ENCODE assay signal across 15 mouse cellular contexts in the genomic region with DNA sequence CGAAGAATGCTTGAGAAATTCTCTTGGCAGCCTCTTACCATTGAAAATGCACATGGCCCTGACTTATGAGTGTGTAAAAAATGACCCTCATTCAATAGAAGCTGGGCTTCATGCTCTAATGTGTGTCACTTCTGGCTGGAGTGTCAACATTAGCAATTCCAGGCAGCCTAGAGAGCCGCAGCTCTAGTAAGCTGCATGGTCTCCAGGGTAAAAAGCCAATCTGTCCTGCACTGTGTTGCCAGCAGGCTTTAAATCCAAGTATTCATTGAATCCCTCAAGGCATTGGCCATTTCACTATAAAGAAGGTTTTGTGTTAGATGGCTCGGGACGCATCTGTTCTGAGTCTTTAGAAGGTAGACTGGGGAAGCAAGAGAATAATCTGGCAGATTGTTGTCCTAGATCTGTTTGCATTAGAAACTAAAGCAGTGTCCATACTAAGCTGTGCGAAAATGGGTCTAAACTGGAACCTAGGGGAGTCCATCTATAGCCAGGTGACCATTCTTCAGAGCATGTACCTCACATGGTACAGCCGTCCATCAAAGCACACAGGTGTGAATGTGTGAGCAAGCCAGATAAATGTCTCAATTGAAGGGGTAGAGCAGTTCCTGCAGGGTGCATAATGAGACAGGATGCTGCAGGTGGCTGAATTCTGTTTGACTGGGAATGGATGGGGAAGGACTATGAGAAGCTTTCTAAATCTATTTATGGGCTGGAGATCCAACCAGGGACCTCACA.
DNase-seq lines count a peak whose midpoint lies in the region; ATAC-seq and TF ChIP-seq lines count a peak whose summit lies in the region.
"Had no signal": no experiment of that assay in that cellular context is flagged by ENCODE, and none has a peak within 500 bp of the region (broad histone marks: within the 10 kb centered on the region; RNA-seq: fewer than 3 reads in every experiment).

No protein-coding gene starts in this region.

- no peak overlapping the region for H3K27ac ChIP-seq in lung, postnatal 0 days (ENCODE audit: low read length)
- peak overlapping the region; percentile 67 for H3K27ac ChIP-seq in midbrain, embryonic 12.5 days (replicated peaks)
- H3K27ac ChIP-seq in gastrocnemius, adult 2 months, result no peak overlapping the region
- H3K27ac ChIP-seq: heart, adult 2 months; liver, embryonic 13.5 days had no signal

- no peak overlapping the region for H3K9ac ChIP-seq in lung, postnatal 0 days (replicated peaks; ENCODE audit: low read depth)
- no peak overlapping the region for H3K9ac ChIP-seq in midbrain, embryonic 12.5 days (replicated peaks)
- H3K9ac ChIP-seq: liver, embryonic 13.5 days had no signal

- intact Hi-C loops in gastrocnemius, adult 2 months (cut with DNase I), result no loop called here

- no peaks in the 10 kb centered on the region; the same call in 1 of the 2 replicates for H3K4me1 ChIP-seq in lung, postnatal 0 days (ENCODE audit: insufficient read depth, low read depth, low read length)
- H3K4me1 ChIP-seq in midbrain, embryonic 12.5 days, result peaks cover 15% of the 10 kb centered on the region; the same call in 1 of the 2 replicates
- H3K4me1 ChIP-seq: liver, embryonic 13.5 days had no signal

- TF ChIP-seq EP300 in lung, postnatal 0 days (IDR thresholded peaks at IDR 0.05), result no peak

- no peak overlapping the region for H3K4me2 ChIP-seq in lung, postnatal 0 days (replicated peaks; ENCODE audit: low read depth, low read length)
- H3K4me2 ChIP-seq in midbrain, embryonic 12.5 days (replicated peaks), result no peak overlapping the region
- H3K4me2 ChIP-seq: liver, embryonic 13.5 days had no signal

- no peaks in the 10 kb centered on the region for H3K27me3 ChIP-seq in lung, postnatal 0 days (replicated peaks; ENCODE audit: insufficient read depth, low read length)
- H3K27me3 ChIP-seq in midbrain, embryonic 12.5 days, result no peaks in the 10 kb centered on the region
- H3K27me3 ChIP-seq: liver, embryonic 13.5 days had no signal

- H3K4me3 ChIP-seq in lung, postnatal 0 days (ENCODE audit: low read depth, low read length), result no peak overlapping the region
- no peak overlapping the region for H3K4me3 ChIP-seq in midbrain, embryonic 12.5 days
- H3K4me3 ChIP-seq in gastrocnemius, adult 2 months, result no peak overlapping the region
- H3K4me3 ChIP-seq: heart, adult 2 months; liver, embryonic 13.5 days had no signal

- DNase-seq in embryo, embryonic 11 days, result peak; percentile 41
- no peak for DNase-seq in embryo, embryonic 9.5 days (ENCODE audit: extremely low spot score)
- peak; percentile 19 for DNase-seq in lung, postnatal 0 days (ENCODE audit: low spot score)
- no peak for DNase-seq in lung, postnatal 4 days
- DNase-seq in retina, embryonic 14.5 days (ENCODE audit: low spot score), result peak; percentile 34
- no peak for DNase-seq in gastrocnemius, adult 2 months
- DNase-seq in yolk sac, embryonic 10.5 days (ENCODE audit: low spot score), result no peak
- DNase-seq: cerebellum, adult 18-20 months; heart, adult 2 months; heart, postnatal 10 days; kidney, adult 18-20 months; liver, embryonic 13.5 days; lung, postnatal 10 days; thymus, postnatal 25 days had no signal

- WGBS in lung, postnatal 0 days, result 63% methylated on average over 6 of the region's 6 CpGs
- WGBS in midbrain, embryonic 12.5 days, result 55% methylated on average over 6 of the region's 6 CpGs

- peak; percentile 47; the same call in 1 of the 2 replicates for ATAC-seq in lung, postnatal 0 days
- ATAC-seq in midbrain, embryonic 12.5 days (ENCODE audit: low FRiP score, low read depth), result peak; percentile 85

- TF ChIP-seq CTCF in lung, postnatal 0 days (IDR thresholded peaks at IDR 0.05), result no peak
- TF ChIP-seq CTCF in gastrocnemius, adult 2 months (IDR thresholded peaks at IDR 0.05), result no peak

- no peaks in the 10 kb centered on the region for H3K9me3 ChIP-seq in lung, postnatal 0 days (ENCODE audit: low read length)
- no peaks in the 10 kb centered on the region for H3K9me3 ChIP-seq in midbrain, embryonic 12.5 days
- H3K9me3 ChIP-seq: liver, embryonic 13.5 days had no signal

- H3K36me3 ChIP-seq in lung, postnatal 0 days (ENCODE audit: insufficient read depth, low read length), result no peaks in the 10 kb centered on the region
- H3K36me3 ChIP-seq in midbrain, embryonic 12.5 days, result no peaks in the 10 kb centered on the region
- H3K36me3 ChIP-seq: liver, embryonic 13.5 days had no signal

Comparison
In these comparisons a context has a peak if more than half of its experiments do, and no peak if none do; other contexts are left out.
1. DNase-seq: peak in embryo, embryonic 11 days (single experiment), lung, postnatal 0 days (single experiment) and retina, embryonic 14.5 days (single experiment); none in embryo, embryonic 9.5 days (single experiment), lung, postnatal 4 days (0 of 2), gastrocnemius, adult 2 months (single experiment) and yolk sac, embryonic 10.5 days (single experiment).